Mouse (Mus musculus) urinary bladder, postnatal 36 days (tissue): ENCODE results near the gene Olfr1360.

Experiments
- DNase-seq, 2 experiments: peaks; one replicate each; pipeline ENCODE4 v3.0.0; 2022; ENCODE audit warnings: low spot score in 2 of 2, mixed read lengths in 1 of 2

The Olfr1360 gene

DNA sequence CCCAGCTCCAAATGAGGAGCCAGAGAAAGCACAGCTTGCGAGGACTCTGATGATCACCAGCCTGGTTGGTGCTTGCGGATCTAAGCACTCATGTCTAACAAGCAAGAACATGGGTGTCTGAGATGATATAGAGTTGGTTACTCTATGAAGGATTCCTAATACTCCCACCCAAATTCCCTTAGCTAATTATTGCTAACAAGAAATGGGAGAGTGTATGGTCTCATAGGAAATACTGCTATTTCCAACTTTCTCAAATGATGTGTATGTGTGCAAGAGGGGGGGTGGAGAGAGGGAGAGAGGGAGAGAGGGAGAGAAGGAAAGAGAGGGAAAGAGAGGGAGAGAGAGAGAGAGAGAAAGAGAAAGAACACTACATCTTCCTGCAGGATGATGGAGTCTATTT, 13.9 kb downstream of the Olfr1360 start, which contains the start of gene Olfr1361:
Gene Olfr1361 (minus strand): TSS at position 101 of the 400 bp plus-strand sequence.
- no peak for DNase-seq

DNA sequence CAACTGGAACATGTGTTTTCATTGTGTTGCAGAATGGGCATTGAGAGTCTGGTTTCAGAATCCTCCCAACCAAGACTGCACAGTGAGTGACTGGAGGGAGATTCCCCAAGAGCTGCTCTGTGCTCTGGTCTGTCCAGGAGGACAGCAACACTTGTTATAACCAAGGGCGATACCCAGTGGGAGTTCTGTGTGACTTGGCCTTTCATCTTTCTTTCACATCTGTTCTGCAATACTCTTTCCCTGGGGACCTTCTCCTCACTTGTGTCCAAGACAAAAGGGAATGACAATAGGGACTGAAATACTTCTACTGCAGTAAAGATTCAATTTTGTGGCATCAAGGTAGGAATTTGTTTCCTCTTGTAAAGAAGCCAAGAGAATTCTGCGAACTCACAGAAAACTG, 34.8 kb downstream of the Olfr1360 start, which contains the start of gene Olfr11:
Gene Olfr11 (minus strand): TSS at position 101 of the 400 bp plus-strand sequence.
- no peak for DNase-seq
